Mouse (Mus musculus): ENCODE measurements around the gene Rhox4a2. TPM values are rescaled to one million over a fixed set of nuclear protein-coding genes. Genes with fewer than 3 reads are reported as not detected.
"Not testable (repeated sequence)": the region's sequence is repeated elsewhere in the genome, so short reads cannot be mapped to it uniquely, and the experiment has no call there.

The Rhox4a2 gene
- polyA plus RNA-seq (2015; fragmentation: Nextera tagmentation; extraction: Ambion mirVana) = not detected in 2 replicates

DNA sequence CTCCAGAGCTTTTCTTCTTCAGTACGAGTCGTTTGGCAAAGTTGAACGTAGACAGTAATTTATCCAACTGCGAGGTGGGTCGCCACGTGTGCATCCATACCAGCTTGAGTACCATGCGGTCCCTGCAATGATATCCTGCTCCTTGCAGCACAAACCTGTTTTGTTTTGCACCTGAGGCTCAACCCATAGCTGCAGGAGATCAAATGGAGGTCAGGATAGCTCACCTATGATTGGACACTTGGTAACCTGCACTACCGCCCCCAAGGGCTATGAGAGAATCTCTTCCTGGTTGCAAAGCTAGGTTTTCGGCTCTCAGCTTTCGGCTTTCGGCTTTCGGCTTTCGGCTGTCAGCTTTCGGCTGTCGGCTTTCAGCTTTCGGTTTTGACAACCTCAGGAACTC lies at the start of gene Rhox4a2:
Gene Rhox4a2, plus strand, starts transcription at position 301 of the 400 bp plus-strand sequence.
- not testable (repeated sequence) for ATAC-seq (replicated peaks; ENCODE audit: low FRiP score); H3K9me3 ChIP-seq (replicated peaks); H3K27me3 ChIP-seq; H3K9ac ChIP-seq; H3K4me2 ChIP-seq; H3K36me3 ChIP-seq; H3K4me3 ChIP-seq (replicated peaks); H3K4me1 ChIP-seq; H3K27ac ChIP-seq
- WGBS = 97% methylated on average over 9 of the region's 16 CpGs

DNA sequence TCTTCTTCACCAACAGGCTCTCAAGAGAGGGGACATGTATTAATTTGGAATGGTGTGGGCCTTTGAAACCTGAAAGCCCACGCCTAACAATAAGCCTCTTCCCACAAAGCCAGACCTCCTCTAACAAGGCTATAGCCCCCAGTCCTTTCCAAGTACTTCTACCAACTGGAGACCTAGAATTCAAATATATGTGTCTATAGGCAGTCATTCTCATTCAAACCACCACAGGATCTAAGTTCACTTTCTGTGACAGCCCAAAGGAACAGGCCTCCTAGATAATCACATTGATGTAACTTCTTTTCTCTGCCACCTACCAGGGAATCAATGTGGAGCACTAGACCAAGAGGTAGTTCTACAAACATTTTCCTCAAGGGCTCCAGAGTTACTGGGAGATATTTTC lies 10.9 kb upstream of the Rhox4a2 start, which contains the start of gene Rhox3a2:
Gene Rhox3a2, plus strand, starts transcription at position 301 of the 400 bp plus-strand sequence.
- H3K9ac ChIP-seq; H3K4me2 ChIP-seq; H3K36me3 ChIP-seq; H3K4me3 ChIP-seq (replicated peaks); H3K27me3 ChIP-seq; ATAC-seq (replicated peaks; ENCODE audit: low FRiP score); H3K9me3 ChIP-seq (replicated peaks); H3K27ac ChIP-seq; H3K4me1 ChIP-seq: not testable (repeated sequence)
- WGBS = no CpG with 5 or more reads among the region's 1 CpGs

DNA sequence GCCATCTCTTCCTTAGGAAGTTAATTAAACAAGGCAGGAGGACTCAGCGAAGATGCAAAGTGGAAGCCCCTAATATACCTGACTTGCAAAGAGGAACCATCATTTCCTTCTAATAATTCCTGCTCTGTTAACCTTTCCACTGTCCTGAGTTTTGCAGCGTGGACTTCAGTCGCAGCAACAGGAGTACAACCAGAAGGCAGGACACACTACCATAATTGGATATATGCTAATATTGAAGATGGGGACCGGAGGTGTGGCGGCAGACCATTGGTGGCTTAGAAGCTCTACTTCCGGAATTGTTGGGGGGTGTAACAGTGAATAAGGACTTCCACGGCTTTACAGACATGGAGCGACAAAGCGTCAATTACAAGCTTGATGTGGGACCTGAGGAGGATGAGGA lies 21.1 kb downstream of the Rhox4a2 start, which contains the start of gene Rhox2b:
Gene Rhox2b, plus strand, starts transcription at position 301 of the 400 bp plus-strand sequence.
- H3K27ac ChIP-seq; H3K4me2 ChIP-seq; H3K9ac ChIP-seq; ATAC-seq (replicated peaks; ENCODE audit: low FRiP score); H3K9me3 ChIP-seq (replicated peaks); H3K4me3 ChIP-seq (replicated peaks); H3K27me3 ChIP-seq; H3K36me3 ChIP-seq; H3K4me1 ChIP-seq: not testable (repeated sequence)
- no CpG with 5 or more reads among the region's 9 CpGs for WGBS

DNA sequence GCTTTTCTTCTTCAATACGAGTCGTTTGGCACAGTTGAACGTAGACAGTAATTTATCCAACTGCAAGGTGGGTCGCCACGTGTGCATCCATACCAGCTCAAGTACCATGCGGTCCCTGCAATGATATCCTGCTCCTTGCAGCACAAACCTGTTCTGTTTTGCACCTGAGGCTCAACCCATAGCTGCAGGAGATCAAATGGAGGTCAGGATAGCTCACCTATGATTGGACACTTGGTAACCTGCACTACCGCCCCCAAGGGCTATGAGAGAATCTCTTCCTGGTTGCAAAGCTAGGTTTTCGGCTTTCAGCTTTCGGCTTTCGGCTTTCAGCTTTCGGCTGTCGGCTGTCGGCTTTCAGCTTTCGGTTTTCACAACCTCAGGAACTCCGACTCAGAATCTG lies 41.5 kb downstream of the Rhox4a2 start, which contains the start of gene Rhox4b:
Gene Rhox4b, plus strand, starts transcription at position 301 of the 400 bp plus-strand sequence.
- not testable (repeated sequence) for H3K9ac ChIP-seq; H3K9me3 ChIP-seq (replicated peaks); H3K27ac ChIP-seq; ATAC-seq (replicated peaks; ENCODE audit: low FRiP score); H3K4me3 ChIP-seq (replicated peaks); H3K4me2 ChIP-seq; H3K4me1 ChIP-seq; H3K36me3 ChIP-seq; H3K27me3 ChIP-seq
- WGBS = 90% methylated on average over 14 of the region's 15 CpGs

Other genes starting within 250 kb of the Rhox4a2 start
- 0.12 TPM in 1 of 2 replicates, not detected in the other for gene Akap14, start 222.0 kb upstream of the Rhox4a2 start, polyA plus RNA-seq (2015; fragmentation: Nextera tagmentation; extraction: Ambion mirVana)
- 432 and 490 TPM in 2 replicates for gene Ndufa1, start 199.7 kb upstream of the Rhox4a2 start, polyA plus RNA-seq (2015; fragmentation: Nextera tagmentation; extraction: Ambion mirVana)
- gene Rnf113a1, start 199.6 kb upstream of the Rhox4a2 start, polyA plus RNA-seq (2015; fragmentation: Nextera tagmentation; extraction: Ambion mirVana) = 8.9 TPM in 2 replicates
- not detected in 2 replicates for gene Gm9, start 179.8 kb upstream of the Rhox4a2 start, polyA plus RNA-seq (2015; fragmentation: Nextera tagmentation; extraction: Ambion mirVana)
- gene Rhox1, start 168.6 kb upstream of the Rhox4a2 start, polyA plus RNA-seq (2015; fragmentation: Nextera tagmentation; extraction: Ambion mirVana) = not detected in 2 replicates
- not detected in 2 replicates for gene Rhox2a, start 145.9 kb upstream of the Rhox4a2 start, polyA plus RNA-seq (2015; fragmentation: Nextera tagmentation; extraction: Ambion mirVana)
- gene Rhox3a, start 140.9 kb upstream of the Rhox4a2 start, polyA plus RNA-seq (2015; fragmentation: Nextera tagmentation; extraction: Ambion mirVana) = not detected in 2 replicates
- gene Rhox4a, start 125.5 kb upstream of the Rhox4a2 start, polyA plus RNA-seq (2015; fragmentation: Nextera tagmentation; extraction: Ambion mirVana) = not detected in 2 replicates
- gene Rhox3a2, start 10.8 kb upstream of the Rhox4a2 start, polyA plus RNA-seq (2015; fragmentation: Nextera tagmentation; extraction: Ambion mirVana) = not detected in 2 replicates
- gene Rhox2b, start 21.2 kb downstream of the Rhox4a2 start, polyA plus RNA-seq (2015; fragmentation: Nextera tagmentation; extraction: Ambion mirVana) = not detected in 2 replicates
- gene Rhox4b, start 41.6 kb downstream of the Rhox4a2 start, polyA plus RNA-seq (2015; fragmentation: Nextera tagmentation; extraction: Ambion mirVana) = not detected in 2 replicates
- gene Rhox2c, start 62.8 kb downstream of the Rhox4a2 start, polyA plus RNA-seq (2015; fragmentation: Nextera tagmentation; extraction: Ambion mirVana) = not detected in 2 replicates
- gene Rhox3c, start 67.7 kb downstream of the Rhox4a2 start, polyA plus RNA-seq (2015; fragmentation: Nextera tagmentation; extraction: Ambion mirVana) = not detected in 2 replicates
- not detected in 2 replicates for gene Rhox4c, start 89.5 kb downstream of the Rhox4a2 start, polyA plus RNA-seq (2015; fragmentation: Nextera tagmentation; extraction: Ambion mirVana)
- gene Rhox2d, start 102.6 kb downstream of the Rhox4a2 start, polyA plus RNA-seq (2015; fragmentation: Nextera tagmentation; extraction: Ambion mirVana) = not detected in 2 replicates
- gene Rhox4d, start 123.5 kb downstream of the Rhox4a2 start, polyA plus RNA-seq (2015; fragmentation: Nextera tagmentation; extraction: Ambion mirVana) = not detected in 2 replicates
- gene Rhox2e, start 139.6 kb downstream of the Rhox4a2 start, polyA plus RNA-seq (2015; fragmentation: Nextera tagmentation; extraction: Ambion mirVana) = not detected in 2 replicates
- gene Rhox3e, start 151.2 kb downstream of the Rhox4a2 start, polyA plus RNA-seq (2015; fragmentation: Nextera tagmentation; extraction: Ambion mirVana) = not detected in 2 replicates
- not detected in 2 replicates for gene Rhox4e, start 166.6 kb downstream of the Rhox4a2 start, polyA plus RNA-seq (2015; fragmentation: Nextera tagmentation; extraction: Ambion mirVana)
- gene Rhox2f, start 180.6 kb downstream of the Rhox4a2 start, polyA plus RNA-seq (2015; fragmentation: Nextera tagmentation; extraction: Ambion mirVana) = not detected in 2 replicates
- not detected in 2 replicates for gene Rhox3f, start 190.1 kb downstream of the Rhox4a2 start, polyA plus RNA-seq (2015; fragmentation: Nextera tagmentation; extraction: Ambion mirVana)
- not detected in 2 replicates for gene Rhox4f, start 216.9 kb downstream of the Rhox4a2 start, polyA plus RNA-seq (2015; fragmentation: Nextera tagmentation; extraction: Ambion mirVana)
- gene Rhox3g, start 237.8 kb downstream of the Rhox4a2 start, polyA plus RNA-seq (2015; fragmentation: Nextera tagmentation; extraction: Ambion mirVana) = not detected in 2 replicates